Mouse (Mus musculus): ENCODE results near the gene Aplf. TPM values are rescaled to one million over a fixed set of nuclear protein-coding genes. Genes with fewer than 3 reads are reported as not detected.

Aplf gene
- polyA plus RNA-seq, 1 experiment from 2014 or later, result 8.4 TPM

DNA sequence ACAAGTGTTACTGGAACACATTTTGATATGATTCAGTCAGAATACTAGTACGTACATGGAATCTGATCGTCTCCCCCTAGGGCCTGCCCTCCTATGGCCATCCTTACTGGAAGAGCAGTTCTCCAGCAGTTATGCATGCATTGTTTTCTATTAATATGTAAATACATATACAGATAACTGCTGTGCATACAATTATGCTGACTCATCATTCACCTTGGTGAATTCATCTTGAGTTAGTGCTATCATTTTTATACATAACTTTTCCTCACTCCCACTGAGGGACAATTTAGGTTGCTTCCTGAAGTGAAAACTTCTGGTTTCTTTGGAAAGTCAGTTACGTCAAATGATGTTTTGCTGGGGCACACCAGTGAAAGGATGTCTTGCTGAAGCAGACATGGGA, 48.8 kb downstream of the Aplf start:
- no peak overlapping the region for H3K4me2 ChIP-seq
- H3K36me3 ChIP-seq, result no peaks in the 10 kb centered on the region
- H3K4me3 ChIP-seq, result no peak overlapping the region
- 91% methylated on average over 3 of the region's 3 CpGs for WGBS
- H3K27me3 ChIP-seq (replicated peaks), result peaks cover 7% of the 10 kb centered on the region; the same call in 1 of the 2 replicates
- H3K9me3 ChIP-seq, result no peaks in the 10 kb centered on the region
- no peak overlapping the region for H3K9ac ChIP-seq
- no peak overlapping the region for H3K27ac ChIP-seq (replicated peaks)
- ATAC-seq (ENCODE audit: extremely low read depth, insufficient number of reproducible peaks, low FRiP score, low TSS enrichment), result no peak
- H3K4me1 ChIP-seq, result peaks cover 12% of the 10 kb centered on the region; the same call in 1 of the 2 replicates

DNA sequence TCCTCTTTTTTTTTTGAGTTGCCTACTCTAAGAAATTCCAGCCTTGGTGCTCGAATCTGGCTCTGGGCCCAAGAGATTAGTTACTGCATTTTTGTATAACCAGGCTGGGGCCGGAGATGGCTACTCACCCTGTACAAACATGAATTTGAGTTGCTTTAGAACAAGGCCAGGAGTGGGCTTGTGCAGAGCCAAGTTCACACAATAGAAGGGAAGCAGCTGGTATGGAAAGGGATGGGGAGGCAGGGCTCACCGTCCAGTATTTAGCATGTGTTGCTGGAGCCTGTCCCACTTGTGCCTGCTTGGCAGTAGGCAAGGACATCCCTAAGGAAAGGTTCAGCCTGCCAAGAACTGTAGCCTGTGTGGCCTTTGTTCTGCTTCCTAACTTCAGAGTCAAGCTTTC, 50.7 kb downstream of the Aplf start:
- Histone ChIP-seq H3K9ac (no peak overlapping the region), H3K36me3 (no peaks in the 10 kb centered on the region), H3K9me3 (no peaks in the 10 kb centered on the region), H3K4me1 (peaks cover 12% of the 10 kb centered on the region; the same call in 1 of the 2 replicates), H3K27ac (replicated peaks) (peak overlapping the region; percentile 59), H3K4me2 (no peak overlapping the region), H3K4me3 (no peak overlapping the region), H3K27me3 (replicated peaks) (peaks cover 9% of the 10 kb centered on the region; the same call in 1 of the 2 replicates)
- ATAC-seq (ENCODE audit: extremely low read depth, insufficient number of reproducible peaks, low FRiP score, low TSS enrichment), result no peak
- 42% methylated on average over 3 of the region's 3 CpGs for WGBS

DNA sequence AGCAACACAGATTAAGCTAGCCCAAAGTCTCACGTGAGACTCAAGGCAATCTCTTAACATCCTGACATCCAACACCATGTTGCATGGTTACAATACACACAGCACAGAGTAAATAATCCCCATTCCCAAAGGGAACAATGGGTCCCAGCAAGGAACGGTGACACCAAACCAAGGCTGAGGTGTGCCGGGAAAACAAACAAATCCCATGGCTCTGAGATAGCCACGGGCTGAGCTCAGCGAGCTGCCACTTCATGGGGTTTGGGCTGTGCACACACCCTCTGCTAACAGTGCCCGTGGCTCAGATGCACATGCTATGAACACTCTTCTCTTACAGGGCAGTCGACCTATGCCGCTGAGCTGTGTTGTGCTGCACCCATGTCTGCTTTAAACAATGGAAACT, 54.0 kb downstream of the Aplf start:
- Histone ChIP-seq H3K27ac (replicated peaks) (no peak overlapping the region), H3K27me3 (replicated peaks) (peaks cover 9% of the 10 kb centered on the region; the same call in 1 of the 2 replicates), H3K9ac (no peak overlapping the region), H3K36me3 (no peaks in the 10 kb centered on the region), H3K4me2 (no peak overlapping the region), H3K4me3 (no peak overlapping the region), H3K4me1 (peaks cover 17% of the 10 kb centered on the region), H3K9me3 (no peaks in the 10 kb centered on the region)
- no peak for ATAC-seq (ENCODE audit: extremely low read depth, insufficient number of reproducible peaks, low FRiP score, low TSS enrichment)
- 57% methylated on average over 8 of the region's 8 CpGs for WGBS

DNA sequence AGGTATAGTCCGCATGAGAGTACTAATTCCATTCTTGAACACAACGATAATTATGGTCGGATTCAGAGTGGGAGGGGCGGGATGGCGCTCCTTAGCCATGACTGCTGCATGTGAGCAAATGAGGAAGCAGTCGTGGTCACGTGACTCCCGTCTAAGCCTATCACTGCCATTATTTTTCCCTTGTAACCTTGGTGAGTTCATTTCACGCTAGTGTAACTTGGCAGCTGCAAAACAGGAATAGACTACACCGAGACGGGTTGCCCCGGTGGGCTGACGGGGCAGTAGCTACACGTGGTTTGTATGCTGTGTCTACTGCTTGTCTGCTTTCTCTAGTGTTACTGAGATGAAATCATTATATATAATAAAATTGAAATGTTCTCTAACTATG, 56.3 kb downstream of the Aplf start:
- ATAC-seq (ENCODE audit: extremely low read depth, insufficient number of reproducible peaks, low FRiP score, low TSS enrichment), result no peak
- H3K36me3 ChIP-seq, result no peaks in the 10 kb centered on the region
- peaks cover 7% of the 10 kb centered on the region for H3K4me1 ChIP-seq
- no peak overlapping the region for H3K4me3 ChIP-seq
- no peak overlapping the region for H3K27ac ChIP-seq (replicated peaks)
- peaks cover 13% of the 10 kb centered on the region; the same call in 1 of the 2 replicates for H3K27me3 ChIP-seq (replicated peaks)
- no peak overlapping the region for H3K9ac ChIP-seq
- H3K4me2 ChIP-seq, result no peak overlapping the region
- no peaks in the 10 kb centered on the region for H3K9me3 ChIP-seq
- WGBS, result 84% methylated on average over 14 of the region's 14 CpGs

DNA sequence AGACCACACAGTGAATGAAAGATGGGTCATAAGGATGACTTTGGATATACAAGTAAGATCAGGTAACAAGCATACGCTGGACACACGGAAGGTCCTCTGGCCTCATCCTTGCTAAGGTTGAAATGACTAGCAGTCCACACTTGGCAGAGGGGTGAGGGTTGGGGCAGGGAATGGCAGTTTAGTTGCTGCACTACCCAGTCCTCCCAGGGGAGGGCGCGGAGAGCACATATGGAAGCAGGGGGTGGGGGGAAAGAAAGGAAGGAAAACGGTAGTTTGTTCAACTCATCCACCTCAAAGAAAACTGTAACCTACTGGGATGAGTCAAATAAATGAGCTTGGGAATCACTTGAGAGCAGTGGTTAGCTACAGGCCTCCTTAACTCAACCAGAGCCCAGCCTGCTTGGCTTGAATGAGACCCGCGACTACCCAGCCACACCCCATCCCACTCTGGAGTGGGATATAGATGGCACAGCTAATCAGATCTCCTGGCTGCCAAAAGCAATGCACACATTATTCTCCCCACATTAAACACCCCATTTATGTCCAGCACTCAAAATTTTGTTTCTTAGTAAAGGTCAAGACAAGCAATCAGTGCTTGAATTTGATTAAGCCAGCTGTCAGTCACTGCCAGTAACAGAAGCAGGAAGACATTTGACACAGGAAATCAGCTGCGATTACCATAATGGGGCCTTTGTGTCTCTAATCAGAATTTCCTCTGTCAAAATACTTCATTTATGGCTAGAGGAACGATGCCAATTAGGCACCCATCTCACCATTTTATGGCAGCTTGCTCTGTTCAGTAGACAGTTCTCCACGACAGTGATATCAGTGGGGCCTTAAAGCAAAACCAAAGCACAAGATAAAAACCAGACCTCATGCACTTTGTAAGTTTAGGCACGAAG, 56.9 kb downstream of the Aplf start:
- no peak for ATAC-seq (ENCODE audit: extremely low read depth, insufficient number of reproducible peaks, low FRiP score, low TSS enrichment)
- Histone ChIP-seq H3K4me1 (peaks cover 5% of the 10 kb centered on the region; the same call in 1 of the 2 replicates), H3K4me3 (no peak overlapping the region), H3K27me3 (replicated peaks) (peaks cover 13% of the 10 kb centered on the region), H3K9ac (no peak overlapping the region), H3K9me3 (no peaks in the 10 kb centered on the region), H3K27ac (replicated peaks) (no peak overlapping the region), H3K36me3 (no peaks in the 10 kb centered on the region), H3K4me2 (no peak overlapping the region)
- WGBS, result 50% methylated on average over 11 of the region's 11 CpGs

DNA sequence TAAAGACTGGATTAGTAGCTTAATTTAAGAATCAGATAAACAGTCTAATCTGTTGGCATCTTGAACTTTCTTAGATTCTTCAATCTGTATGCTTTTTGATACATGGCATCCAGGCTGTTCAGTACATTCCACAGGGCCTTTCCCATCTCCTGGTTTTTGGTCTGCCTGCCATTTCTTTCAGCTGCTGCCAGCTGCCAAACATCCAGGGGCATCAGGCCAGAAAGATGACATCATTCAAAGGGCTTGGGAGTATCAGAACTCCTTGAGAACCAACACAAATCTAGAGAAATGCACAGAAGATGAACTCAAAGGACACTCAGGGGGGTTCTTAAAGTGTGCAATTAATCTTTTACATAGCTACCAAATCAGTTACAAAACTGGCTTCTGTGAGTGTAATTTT, 72.2 kb downstream of the Aplf start:
- Histone ChIP-seq H3K9ac (no peak overlapping the region), H3K9me3 (no peaks in the 10 kb centered on the region), H3K36me3 (no peaks in the 10 kb centered on the region), H3K27me3 (replicated peaks) (0 out of 2 replicates have a peak, but pooled peaks cover 13% of the 10 kb centered on the region), H3K27ac (replicated peaks) (no peak overlapping the region), H3K4me1 (no peaks in the 10 kb centered on the region), H3K4me3 (no peak overlapping the region), H3K4me2 (no peak overlapping the region)
- ATAC-seq (ENCODE audit: extremely low read depth, insufficient number of reproducible peaks, low FRiP score, low TSS enrichment), result no peak

DNA sequence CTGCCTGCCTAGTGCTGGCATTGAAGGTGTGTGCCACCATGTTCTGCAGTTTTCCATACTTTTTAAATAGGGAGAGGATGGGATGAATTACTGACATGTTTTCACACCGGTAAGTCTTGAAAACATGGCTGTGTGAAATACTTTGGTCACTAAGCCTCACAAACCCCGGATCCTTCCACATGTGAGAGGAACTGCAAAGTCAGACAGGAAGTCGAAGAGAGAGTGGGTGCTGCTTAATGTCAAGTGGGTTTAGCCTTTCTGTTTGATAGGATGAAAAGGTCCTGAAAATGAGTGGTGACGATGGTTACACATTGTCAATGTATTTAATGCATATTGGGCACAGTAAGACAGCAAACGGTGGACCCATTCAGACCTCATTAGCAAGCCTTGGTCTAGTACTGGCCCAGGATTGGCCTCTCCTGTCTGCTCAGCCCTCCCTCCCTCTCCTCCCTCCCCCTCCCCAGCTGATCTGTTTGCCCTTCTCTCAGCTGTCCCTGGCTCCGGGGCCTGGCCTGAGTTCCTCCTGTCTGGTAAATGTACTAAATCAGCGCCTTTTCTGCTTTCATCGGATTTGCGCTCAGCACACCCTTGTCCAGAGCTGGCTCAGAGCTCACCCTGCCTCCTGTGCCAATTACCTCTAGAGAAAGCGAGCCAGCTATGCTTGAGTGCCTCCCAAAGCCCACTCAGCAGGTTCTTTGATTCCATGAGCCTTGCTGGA, 74.7 kb downstream of the Aplf start:
- Histone ChIP-seq H3K4me1 (no peaks in the 10 kb centered on the region), H3K27ac (replicated peaks) (no peak overlapping the region), H3K9me3 (no peaks in the 10 kb centered on the region), H3K4me2 (no peak overlapping the region), H3K27me3 (replicated peaks) (peaks cover 10% of the 10 kb centered on the region; the same call in 1 of the 2 replicates), H3K4me3 (no peak overlapping the region), H3K36me3 (no peaks in the 10 kb centered on the region), H3K9ac (no peak overlapping the region)
- no peak for ATAC-seq (ENCODE audit: extremely low read depth, insufficient number of reproducible peaks, low FRiP score, low TSS enrichment)
- WGBS, result 41% methylated on average over 10 of the region's 10 CpGs

DNA sequence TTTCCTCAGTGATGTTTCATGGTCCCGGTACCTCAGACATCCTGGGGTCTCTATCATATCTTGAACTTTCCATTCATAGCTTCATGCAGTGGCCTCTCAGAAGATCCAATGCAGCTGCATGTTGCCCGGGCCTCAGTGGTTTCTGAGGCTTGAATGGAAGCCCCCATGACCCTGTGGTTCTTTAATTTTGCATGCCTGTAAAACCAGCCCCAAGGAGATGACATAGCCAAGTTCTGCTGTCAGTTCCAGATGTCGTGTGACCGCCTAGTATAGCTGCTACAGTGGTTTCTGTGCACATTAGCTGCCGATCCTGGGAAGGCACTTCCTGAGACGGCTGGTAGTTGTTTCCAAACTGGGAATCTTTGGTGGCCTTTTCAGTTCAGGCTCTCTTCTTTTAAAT, 77.8 kb downstream of the Aplf start:
- no peak for ATAC-seq (ENCODE audit: extremely low read depth, insufficient number of reproducible peaks, low FRiP score, low TSS enrichment)
- Histone ChIP-seq H3K4me1 (peaks cover 15% of the 10 kb centered on the region), H3K4me3 (no peak overlapping the region), H3K27me3 (replicated peaks) (peaks cover 11% of the 10 kb centered on the region), H3K36me3 (no peaks in the 10 kb centered on the region), H3K27ac (replicated peaks) (no peak overlapping the region), H3K9ac (no peak overlapping the region), H3K9me3 (no peaks in the 10 kb centered on the region), H3K4me2 (no peak overlapping the region)
- WGBS, result 65% methylated on average over 6 of the region's 6 CpGs

DNA sequence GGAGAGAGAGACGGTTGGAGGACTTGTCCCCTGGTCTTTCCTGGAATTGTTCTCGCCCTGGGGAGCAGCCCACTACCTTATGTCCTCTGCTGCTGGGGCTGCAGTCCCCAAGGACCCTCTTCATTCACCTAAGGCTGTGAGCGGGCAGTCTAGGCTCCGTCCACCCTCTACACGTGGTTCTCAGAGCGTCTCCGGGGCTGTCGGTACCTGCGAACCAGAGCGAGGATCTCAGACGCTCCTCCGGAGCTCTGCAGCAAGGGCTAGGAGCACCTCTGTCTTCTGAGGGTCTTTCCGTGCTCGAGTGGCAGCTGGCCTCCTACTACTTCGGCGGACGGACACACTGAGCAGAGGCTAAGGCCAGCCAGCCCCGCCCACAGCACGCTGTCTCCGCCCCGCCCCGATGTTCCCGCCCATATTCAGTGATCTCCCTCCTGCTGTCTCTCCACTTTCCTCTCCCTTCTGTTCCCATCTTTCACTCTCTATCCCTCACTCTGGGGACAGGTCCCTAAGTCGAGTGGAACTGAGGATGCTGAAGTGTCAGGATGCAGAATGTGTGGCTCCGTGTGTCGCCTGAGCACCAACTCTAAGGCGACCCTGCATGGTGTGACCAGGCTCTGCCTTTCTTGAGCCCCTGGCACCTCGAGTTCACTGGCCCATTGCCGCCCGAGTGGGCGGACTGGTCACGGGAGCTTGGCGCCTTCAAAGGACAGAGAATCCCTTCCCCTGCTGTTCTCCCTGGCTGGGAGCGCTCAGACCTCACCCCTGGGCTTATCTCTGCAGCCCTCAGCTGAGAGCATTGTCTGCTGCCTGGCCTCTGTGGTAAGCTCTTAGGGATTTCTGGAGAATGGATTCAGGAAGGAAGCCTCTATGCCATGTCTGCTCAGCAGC, 81.4 kb downstream of the Aplf start, which contains the start of gene Prokr1:
Gene Prokr1, minus strand, starts transcription at position 350 of the 888 bp plus-strand sequence.
- Histone ChIP-seq H3K36me3 (0 out of 2 replicates have a peak, but pooled peaks cover 2% of the 10 kb centered on the region), H3K4me2 (peak within 1 kb of the TSS; percentile 95), H3K9me3 (no peaks in the 10 kb centered on the region), H3K4me1 (peaks cover 15% of the 10 kb centered on the region), H3K27ac (replicated peaks) (peak within 1 kb of the TSS; percentile 51), H3K4me3 (peak within 1 kb of the TSS; percentile 65), H3K9ac (peak within 1 kb of the TSS; percentile 81), H3K27me3 (replicated peaks) (peaks cover 47% of the 10 kb centered on the region)
- peak; percentile 90 for ATAC-seq (ENCODE audit: extremely low read depth, insufficient number of reproducible peaks, low FRiP score, low TSS enrichment)
- under 1% methylated on average over 33 of the region's 34 CpGs for WGBS

DNA sequence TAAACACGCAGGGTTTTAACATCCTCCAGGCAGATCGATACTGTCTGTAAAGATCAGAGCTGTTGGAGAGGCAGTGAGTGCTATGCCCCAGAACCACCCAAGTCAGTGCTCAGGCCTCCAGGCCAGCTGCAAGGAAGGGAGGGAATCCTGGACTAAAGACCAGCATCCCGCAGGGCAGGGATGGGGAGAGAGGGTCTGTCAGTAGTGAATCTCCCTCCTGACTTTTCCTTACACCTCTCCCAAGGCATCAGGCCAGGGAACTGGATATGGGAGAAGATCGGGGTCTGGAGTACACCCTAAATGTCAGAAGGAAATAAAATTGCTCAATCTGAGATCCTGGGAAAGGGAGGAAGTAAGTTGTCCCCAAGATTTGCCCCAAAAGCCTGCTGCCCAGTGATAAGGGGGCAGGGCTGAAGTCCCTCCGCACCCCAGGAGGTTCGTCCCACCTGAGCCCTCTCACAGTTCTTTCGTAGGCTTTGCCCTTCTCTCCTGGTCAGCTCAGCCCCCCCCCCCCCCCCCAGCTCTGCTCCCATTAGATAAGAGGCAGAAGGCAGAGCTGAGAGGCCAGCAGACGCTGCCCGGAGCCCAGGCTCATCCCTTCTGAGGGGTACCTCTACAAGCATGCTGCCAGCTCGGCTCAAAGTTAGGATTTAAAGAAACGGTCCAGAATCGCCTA, 82.1 kb downstream of the Aplf start:
- H3K4me3 ChIP-seq, result peak overlapping the region; percentile 65
- no peaks in the 10 kb centered on the region for H3K9me3 ChIP-seq
- 16% methylated on average over 12 of the region's 12 CpGs for WGBS
- H3K27ac ChIP-seq (replicated peaks), result peak overlapping the region; percentile 51; the same call in 1 of the 2 replicates
- H3K9ac ChIP-seq, result peak overlapping the region; percentile 81
- H3K27me3 ChIP-seq (replicated peaks), result peaks cover 51% of the 10 kb centered on the region
- ATAC-seq (ENCODE audit: extremely low read depth, insufficient number of reproducible peaks, low FRiP score, low TSS enrichment), result peak; percentile 73
- H3K4me2 ChIP-seq, result peak overlapping the region; percentile 95
- H3K4me1 ChIP-seq, result peaks cover 15% of the 10 kb centered on the region
- H3K36me3 ChIP-seq, result 0 out of 2 replicates have a peak, but pooled peaks cover 2% of the 10 kb centered on the region

Data from heart, embryonic 13.5 days (tissue).